Mouse (Mus musculus): Measurements from ENCODE around the gene Rnf144a.
A peak's percentile ranks its signal among the peaks of the same experiment; 100 is the strongest.
"Not testable (repeated sequence)": the region's sequence is repeated elsewhere in the genome, so short reads cannot be mapped to it uniquely, and the experiment has no call there.

Rnf144a gene

GRCm38 (mm10) chr12:26311548-26311947 lies 103.5 kb downstream of the Rnf144a start:
- DNase-seq = no peak

- DNase-seq = no peak
Measured at GRCm38 (mm10) chr12:26310247-26310646, 104.8 kb downstream of the Rnf144a start.

GRCm38 (mm10) chr12:26302886-26303285 lies 112.2 kb downstream of the Rnf144a start:
- DNase-seq = no peak

GRCm38 (mm10) chr12:26299515-26300090 lies 115.5 kb downstream of the Rnf144a start:
- no peak for DNase-seq

- DNase-seq = not testable (repeated sequence)
Measured at GRCm38 (mm10) chr12:26295995-26296394, 119.1 kb downstream of the Rnf144a start.

- no peak for DNase-seq
Measured at GRCm38 (mm10) chr12:26289200-26289599, 125.9 kb downstream of the Rnf144a start.

GRCm38 (mm10) chr12:26288347-26288746 lies 126.7 kb downstream of the Rnf144a start:
- no peak for DNase-seq

GRCm38 (mm10) chr12:26285939-26286338 lies 129.1 kb downstream of the Rnf144a start:
- no peak for DNase-seq

GRCm38 (mm10) chr12:26285460-26285859 lies 129.6 kb downstream of the Rnf144a start:
- DNase-seq = no peak

GRCm38 (mm10) chr12:26280719-26281480 lies 134.2 kb downstream of the Rnf144a start:
- DNase-seq = no peak

- DNase-seq = peak; percentile 36
Measured at GRCm38 (mm10) chr12:26277002-26277669, 137.9 kb downstream of the Rnf144a start.

- no peak for DNase-seq
Measured at GRCm38 (mm10) chr12:26276556-26276955, 138.5 kb downstream of the Rnf144a start.

Measured in liver (tissue).